Mouse (Mus musculus): ENCODE data around the gene Evi5l. TPM values are rescaled to one million over a fixed set of nuclear protein-coding genes. Genes with fewer than 3 reads are reported as not detected.

Evi5l gene
- polyA plus RNA-seq, 1 experiment from 2014 or later = 131 TPM

DNA sequence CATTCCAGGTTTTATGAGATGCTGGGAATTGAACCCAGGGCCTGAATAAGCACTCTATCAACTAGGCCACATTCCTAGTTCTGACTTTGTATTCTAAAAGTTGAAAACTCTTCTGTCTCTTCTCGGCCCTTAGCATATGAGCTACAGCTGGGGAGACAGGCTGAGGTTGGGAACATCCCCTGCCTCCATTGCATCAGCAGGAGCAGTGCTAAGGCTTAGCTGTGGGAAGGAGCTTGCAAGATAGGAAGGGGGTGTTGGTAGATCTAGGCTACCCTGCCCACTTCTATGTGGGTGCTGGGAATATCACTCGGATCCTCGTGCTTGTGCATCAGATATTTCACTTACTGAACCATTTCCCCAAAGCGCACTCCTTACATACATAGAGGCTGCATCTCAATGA lies 61.6 kb downstream of the Evi5l start:
- H3K4me3 ChIP-seq (ENCODE audit: low read depth, low read length) = no peak overlapping the region
- peaks cover 12% of the 10 kb centered on the region; the same call in 1 of the 2 replicates for H3K27me3 ChIP-seq (ENCODE audit: control insufficient read depth, insufficient read depth, low read depth, low read length)
- no peaks in the 10 kb centered on the region for H3K36me3 ChIP-seq (ENCODE audit: control insufficient read depth, insufficient read depth, low read length)
- no peak overlapping the region for H3K27ac ChIP-seq (ENCODE audit: low read length)
- H3K4me1 ChIP-seq (ENCODE audit: control insufficient read depth, insufficient read depth, low read length) = 0 out of 2 replicates have a peak, but pooled peaks cover 2% of the 10 kb centered on the region
- 91% methylated on average over 4 of the region's 4 CpGs for WGBS
- H3K9me3 ChIP-seq (replicated peaks; ENCODE audit: control insufficient read depth, low read length, poor library complexity, severe bottlenecking) = no peaks in the 10 kb centered on the region
- no peak overlapping the region for H3K4me2 ChIP-seq (ENCODE audit: low read length)
- no peak overlapping the region for H3K9ac ChIP-seq (ENCODE audit: low read depth, low read length)
- ATAC-seq = no peak

DNA sequence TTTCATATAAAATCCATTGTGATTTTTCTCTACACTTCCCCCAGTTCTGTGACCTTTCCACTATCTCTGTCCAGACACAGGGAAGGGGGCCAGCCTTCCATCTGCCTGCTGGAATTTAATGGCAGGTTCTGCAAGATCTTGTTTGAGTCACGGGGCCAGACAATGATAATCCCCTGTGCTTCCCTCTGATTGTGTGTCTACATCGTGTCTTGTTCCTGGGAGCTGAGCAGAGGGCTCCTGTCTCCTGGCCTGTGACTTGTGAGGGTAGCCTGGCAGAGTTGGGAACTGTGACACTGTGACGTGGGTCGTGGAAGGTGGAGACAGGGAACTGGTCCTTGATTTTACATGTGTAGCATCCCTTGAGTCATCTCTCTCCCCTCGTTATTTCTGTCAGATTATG lies 63.4 kb downstream of the Evi5l start:
- Histone ChIP-seq H3K27me3 (ENCODE audit: control insufficient read depth, insufficient read depth, low read depth, low read length) (peaks cover 12% of the 10 kb centered on the region; the same call in 1 of the 2 replicates), H3K4me3 (ENCODE audit: low read depth, low read length) (no peak overlapping the region), H3K4me1 (ENCODE audit: control insufficient read depth, insufficient read depth, low read length) (0 out of 2 replicates have a peak, but pooled peaks cover 2% of the 10 kb centered on the region), H3K36me3 (ENCODE audit: control insufficient read depth, insufficient read depth, low read length) (no peaks in the 10 kb centered on the region), H3K4me2 (ENCODE audit: low read length) (no peak overlapping the region), H3K9ac (ENCODE audit: low read depth, low read length) (no peak overlapping the region), H3K9me3 (replicated peaks; ENCODE audit: control insufficient read depth, low read length, poor library complexity, severe bottlenecking) (no peaks in the 10 kb centered on the region), H3K27ac (ENCODE audit: low read length) (no peak overlapping the region)
- ATAC-seq = no peak
- WGBS = 64% methylated on average over 5 of the region's 5 CpGs

DNA sequence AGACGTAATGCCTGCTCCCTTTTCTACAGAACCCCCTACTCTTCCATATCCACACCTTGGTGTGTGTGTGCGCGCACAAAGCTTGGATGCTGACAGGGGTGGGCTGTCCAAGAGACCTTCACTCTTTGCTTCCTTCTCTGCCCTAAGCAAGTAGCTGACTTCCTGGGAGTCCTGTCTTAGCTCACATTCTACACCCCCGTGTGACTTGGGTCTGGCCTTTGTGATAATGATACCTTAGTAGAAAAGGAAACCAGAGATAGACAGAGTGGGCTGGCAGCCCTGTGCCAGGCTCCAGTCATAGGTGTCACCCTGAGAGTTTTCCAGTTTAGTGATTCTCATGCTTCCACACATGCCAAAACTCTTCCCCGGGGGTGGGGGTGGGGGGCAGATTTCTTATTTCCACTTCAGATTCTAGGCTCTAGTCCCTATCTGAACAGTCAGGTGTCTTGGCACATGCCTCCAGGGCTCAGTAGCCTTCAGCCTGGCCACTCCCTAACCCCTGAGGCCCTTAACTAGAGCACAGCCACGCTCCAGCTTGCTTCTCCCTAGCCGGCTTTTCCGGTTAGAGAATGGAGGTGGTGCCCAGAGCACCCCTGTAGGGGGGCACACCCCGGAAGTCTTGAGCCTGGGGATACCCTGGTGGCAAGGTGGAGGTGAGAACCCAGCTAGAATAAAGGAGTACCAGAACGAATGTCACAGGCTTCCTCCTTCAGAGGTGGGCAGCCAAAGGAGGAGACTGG lies 64.4 kb downstream of the Evi5l start:
- no peak overlapping the region for H3K4me3 ChIP-seq (ENCODE audit: low read depth, low read length)
- H3K27ac ChIP-seq (ENCODE audit: low read length) = no peak overlapping the region
- H3K4me1 ChIP-seq (ENCODE audit: control insufficient read depth, insufficient read depth, low read length) = 0 out of 2 replicates have a peak, but pooled peaks cover 2% of the 10 kb centered on the region
- H3K9ac ChIP-seq (ENCODE audit: low read depth, low read length) = no peak overlapping the region
- WGBS = 68% methylated on average over 10 of the region's 10 CpGs
- no peaks in the 10 kb centered on the region for H3K36me3 ChIP-seq (ENCODE audit: control insufficient read depth, insufficient read depth, low read length)
- H3K9me3 ChIP-seq (replicated peaks; ENCODE audit: control insufficient read depth, low read length, poor library complexity, severe bottlenecking) = no peaks in the 10 kb centered on the region
- H3K27me3 ChIP-seq (ENCODE audit: control insufficient read depth, insufficient read depth, low read depth, low read length) = peaks cover 12% of the 10 kb centered on the region; the same call in 1 of the 2 replicates
- ATAC-seq = no peak
- no peak overlapping the region for H3K4me2 ChIP-seq (ENCODE audit: low read length)

DNA sequence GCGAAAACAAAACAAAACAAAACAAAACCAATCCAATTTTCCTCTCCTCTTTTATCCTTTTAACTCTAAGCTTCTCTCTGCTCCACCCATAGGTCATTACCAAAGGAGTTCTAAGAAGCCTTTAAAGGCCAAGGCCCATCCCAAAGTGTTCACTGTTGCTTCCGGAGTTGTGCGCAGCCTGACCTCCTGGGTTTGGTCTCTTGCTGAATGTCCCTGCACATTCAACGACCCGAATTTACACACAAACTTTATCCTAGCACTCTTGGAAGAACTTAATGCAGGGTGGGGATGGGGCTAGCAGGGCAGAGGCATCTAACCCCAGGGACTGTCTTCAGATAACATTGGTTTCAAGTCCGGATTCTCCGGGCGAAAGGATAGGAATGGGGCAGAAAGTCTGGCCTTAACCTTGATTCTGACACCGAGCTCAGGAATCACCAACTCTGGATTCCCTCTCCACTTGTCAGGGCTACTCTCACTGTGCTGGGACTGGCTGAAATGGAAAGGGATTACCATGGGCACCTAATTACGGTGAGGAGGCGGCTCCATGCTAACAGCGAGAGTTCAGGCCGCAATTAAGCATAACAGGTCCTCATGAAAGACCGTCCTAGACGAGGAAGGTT lies 71.6 kb downstream of the Evi5l start:
- WGBS = 19% methylated on average over 15 of the region's 15 CpGs
- Histone ChIP-seq H3K9me3 (replicated peaks; ENCODE audit: control insufficient read depth, low read length, poor library complexity, severe bottlenecking) (no peaks in the 10 kb centered on the region), H3K9ac (ENCODE audit: low read depth, low read length) (peak overlapping the region; percentile 65), H3K27ac (ENCODE audit: low read length) (peak overlapping the region; percentile 83), H3K4me2 (ENCODE audit: low read length) (peak overlapping the region; percentile 75), H3K27me3 (ENCODE audit: control insufficient read depth, insufficient read depth, low read depth, low read length) (no peaks in the 10 kb centered on the region), H3K4me3 (ENCODE audit: low read depth, low read length) (peak overlapping the region; percentile 79), H3K36me3 (ENCODE audit: control insufficient read depth, insufficient read depth, low read length) (no peaks in the 10 kb centered on the region; the same call in 1 of the 2 replicates), H3K4me1 (ENCODE audit: control insufficient read depth, insufficient read depth, low read length) (peaks cover 25% of the 10 kb centered on the region)
- peak; percentile 2 for ATAC-seq

DNA sequence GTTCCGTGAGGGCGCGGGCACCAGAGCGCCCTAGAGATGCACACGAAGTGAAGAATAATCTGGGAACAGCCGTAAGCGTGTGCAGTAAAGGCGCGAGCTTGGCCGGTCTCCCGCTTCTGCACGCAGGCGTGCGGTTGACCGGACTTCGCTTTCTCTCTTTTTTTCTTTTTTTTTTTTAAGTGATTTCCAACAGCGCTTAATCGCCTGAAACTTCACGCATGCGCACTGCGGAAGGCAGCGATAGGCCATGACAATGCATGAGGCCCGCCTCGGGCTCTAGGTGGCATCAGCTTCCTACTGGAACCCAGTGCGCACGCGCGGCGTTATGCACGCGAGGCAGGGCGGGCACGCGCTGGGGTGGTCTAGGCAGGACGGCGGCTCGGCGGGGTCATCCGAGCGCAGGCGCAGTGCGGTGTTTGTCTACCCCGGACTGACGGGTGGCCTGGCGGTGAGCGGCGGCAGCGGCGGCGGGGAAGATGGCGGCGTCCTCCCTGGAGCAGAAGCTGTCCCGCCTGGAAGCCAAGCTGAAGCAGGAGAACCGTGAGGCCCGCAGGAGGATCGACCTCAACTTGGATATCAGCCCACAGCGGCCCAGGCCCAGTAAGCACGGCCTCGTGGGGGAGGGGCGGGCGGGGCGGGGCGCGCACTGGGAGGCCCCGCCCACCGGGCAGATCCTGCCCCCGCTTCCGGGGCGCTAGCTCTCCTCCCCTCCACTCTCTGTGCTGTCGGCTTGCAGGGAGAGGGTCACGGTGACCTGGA lies 72.2 kb downstream of the Evi5l start, which contains the start of the genes Map2k7 and Gm49320:
Gene Map2k7, plus strand, starts transcription at position 307 of the 759 bp plus-strand sequence.
Gene Gm49320, plus strand, starts transcription at position 432 of the 759 bp plus-strand sequence.
- peak within 1 kb of the TSS; percentile 79 for H3K4me3 ChIP-seq (ENCODE audit: low read depth, low read length)
- H3K9ac ChIP-seq (ENCODE audit: low read depth, low read length) = peak within 1 kb of the TSS; percentile 84
- no peaks in the 10 kb centered on the region for H3K27me3 ChIP-seq (ENCODE audit: control insufficient read depth, insufficient read depth, low read depth, low read length)
- under 1% methylated on average over 57 of the region's 71 CpGs for WGBS
- H3K4me1 ChIP-seq (ENCODE audit: control insufficient read depth, insufficient read depth, low read length) = peaks cover 25% of the 10 kb centered on the region
- peak; percentile 96 for ATAC-seq
- H3K36me3 ChIP-seq (ENCODE audit: control insufficient read depth, insufficient read depth, low read length) = peaks cover 4% of the 10 kb centered on the region
- H3K4me2 ChIP-seq (ENCODE audit: low read length) = peak within 1 kb of the TSS; percentile 77
- H3K9me3 ChIP-seq (replicated peaks; ENCODE audit: control insufficient read depth, low read length, poor library complexity, severe bottlenecking) = no peaks in the 10 kb centered on the region
- H3K27ac ChIP-seq (ENCODE audit: low read length) = peak within 1 kb of the TSS; percentile 91

DNA sequence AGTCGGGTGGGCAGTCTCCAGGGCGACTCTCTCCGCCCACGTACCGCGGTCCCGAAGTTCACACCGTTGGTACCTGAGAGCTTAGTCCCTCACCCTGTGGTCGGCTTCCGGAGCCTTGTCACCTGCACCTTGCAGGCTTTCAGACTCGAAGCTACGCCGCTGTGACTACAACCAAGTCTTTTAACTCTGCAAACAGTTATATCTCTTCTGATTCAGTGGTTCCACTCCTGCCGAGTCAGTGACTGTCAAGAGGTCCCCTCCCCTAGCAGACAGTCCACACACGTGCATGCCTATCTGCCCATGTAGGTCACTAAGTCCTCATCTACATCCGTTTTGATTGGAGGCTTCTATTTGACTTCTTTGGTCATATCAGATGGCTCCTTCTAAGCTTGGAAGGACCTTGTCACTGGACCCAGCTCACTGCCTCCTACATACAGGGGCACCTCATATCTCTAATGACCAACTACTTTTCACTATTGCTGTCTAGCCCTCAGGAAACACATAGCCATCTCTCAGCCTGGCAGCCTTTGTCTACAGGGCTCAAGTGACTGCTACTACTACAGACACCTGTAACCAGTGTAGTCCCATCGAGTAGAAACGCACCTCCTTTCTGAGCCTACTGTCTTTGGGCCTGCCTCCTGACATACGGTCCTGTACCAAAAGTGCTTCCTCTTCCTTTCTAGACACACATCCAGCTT lies 73.0 kb downstream of the Evi5l start:
- Histone ChIP-seq H3K4me1 (ENCODE audit: control insufficient read depth, insufficient read depth, low read length) (peaks cover 25% of the 10 kb centered on the region), H3K4me3 (ENCODE audit: low read depth, low read length) (peak overlapping the region; percentile 79), H3K27ac (ENCODE audit: low read length) (peak overlapping the region; percentile 91), H3K36me3 (ENCODE audit: control insufficient read depth, insufficient read depth, low read length) (peaks cover 12% of the 10 kb centered on the region), H3K27me3 (ENCODE audit: control insufficient read depth, insufficient read depth, low read depth, low read length) (no peaks in the 10 kb centered on the region), H3K9ac (ENCODE audit: low read depth, low read length) (peak overlapping the region; percentile 84), H3K4me2 (ENCODE audit: low read length) (peak overlapping the region; percentile 77), H3K9me3 (replicated peaks; ENCODE audit: control insufficient read depth, low read length, poor library complexity, severe bottlenecking) (no peaks in the 10 kb centered on the region)
- 15% methylated on average over 19 of the region's 19 CpGs for WGBS
- ATAC-seq = peak; percentile 43

DNA sequence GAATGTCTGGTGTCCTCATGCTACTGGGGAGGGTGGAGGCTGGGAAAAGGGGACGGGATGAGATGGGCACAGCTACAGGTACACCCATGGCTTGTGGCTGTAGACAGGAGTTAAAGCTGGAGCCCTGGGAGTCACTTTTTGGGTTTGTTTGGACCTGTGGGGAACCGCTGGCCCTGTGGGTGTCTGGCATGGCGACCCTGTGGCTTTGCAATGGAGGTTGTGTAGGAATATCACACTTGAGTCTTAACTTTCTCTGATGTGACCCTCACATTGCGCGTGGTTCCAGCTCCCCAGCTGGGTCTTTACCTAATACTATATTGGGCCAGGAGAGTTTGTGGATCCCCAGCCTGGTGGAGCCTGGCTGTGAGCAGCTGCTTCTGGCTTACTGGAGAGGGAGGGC lies 78.7 kb downstream of the Evi5l start:
- Histone ChIP-seq H3K4me3 (ENCODE audit: low read depth, low read length) (no peak overlapping the region), H3K9ac (ENCODE audit: low read depth, low read length) (no peak overlapping the region), H3K36me3 (ENCODE audit: control insufficient read depth, insufficient read depth, low read length) (peaks cover 35% of the 10 kb centered on the region), H3K27me3 (ENCODE audit: control insufficient read depth, insufficient read depth, low read depth, low read length) (no peaks in the 10 kb centered on the region), H3K9me3 (replicated peaks; ENCODE audit: control insufficient read depth, low read length, poor library complexity, severe bottlenecking) (no peaks in the 10 kb centered on the region), H3K27ac (ENCODE audit: low read length) (no peak overlapping the region), H3K4me2 (ENCODE audit: low read length) (no peak overlapping the region), H3K4me1 (ENCODE audit: control insufficient read depth, insufficient read depth, low read length) (peaks cover 11% of the 10 kb centered on the region)
- ATAC-seq = no peak
- WGBS = 94% methylated on average over 5 of the region's 5 CpGs

DNA sequence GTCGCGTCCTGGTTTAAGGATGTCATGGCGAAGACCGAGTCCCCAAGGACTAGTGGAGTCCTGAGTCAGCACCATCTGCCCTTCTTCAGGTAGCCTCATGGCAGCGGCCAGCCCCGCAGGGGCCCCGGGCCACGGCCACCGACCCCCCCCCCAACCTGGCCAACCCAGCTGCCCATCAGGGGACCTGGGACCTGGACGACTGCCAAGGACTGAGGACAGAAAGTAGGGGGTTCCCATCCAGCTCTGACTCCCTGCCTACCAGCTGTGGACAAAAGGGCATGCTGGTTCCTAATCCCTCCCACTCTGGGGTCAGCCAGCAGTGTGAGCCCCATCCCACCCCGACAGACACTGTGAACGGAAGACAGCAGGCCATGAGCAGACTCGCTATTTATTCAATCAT lies 79.4 kb downstream of the Evi5l start:
- H3K9me3 ChIP-seq (replicated peaks; ENCODE audit: control insufficient read depth, low read length, poor library complexity, severe bottlenecking) = no peaks in the 10 kb centered on the region
- H3K4me2 ChIP-seq (ENCODE audit: low read length) = no peak overlapping the region
- H3K4me3 ChIP-seq (ENCODE audit: low read depth, low read length) = no peak overlapping the region
- no peak overlapping the region for H3K9ac ChIP-seq (ENCODE audit: low read depth, low read length)
- 80% methylated on average over 13 of the region's 13 CpGs for WGBS
- peaks cover 5% of the 10 kb centered on the region for H3K4me1 ChIP-seq (ENCODE audit: control insufficient read depth, insufficient read depth, low read length)
- peaks cover 35% of the 10 kb centered on the region for H3K36me3 ChIP-seq (ENCODE audit: control insufficient read depth, insufficient read depth, low read length)
- H3K27me3 ChIP-seq (ENCODE audit: control insufficient read depth, insufficient read depth, low read depth, low read length) = no peaks in the 10 kb centered on the region
- H3K27ac ChIP-seq (ENCODE audit: low read length) = no peak overlapping the region
- ATAC-seq = no peak
